Mouse (Mus musculus) liver, embryonic 14.5 days (tissue): Measurements from ENCODE around the gene Tmem120b. TPM values are rescaled to one million over a fixed set of nuclear protein-coding genes. Genes with fewer than 3 reads are reported as not detected.

Source experiments
- ATAC-seq: fragments of 200-750 bp; cut with Nextera tagmentation; 2 replicates; pipeline ENCODE4 v1.8.0; 2017; ENCODE audit warnings: moderate number of reproducible peaks, mild to moderate bottlenecking, moderate library complexity; ENCODE audit not compliant: insufficient read depth
- DNase-seq, 3 experiments: peaks; one replicate each; pipeline ENCODE4 v3.0.0-alpha.2; 2012 to 2013; ENCODE audit warnings: low read depth in 3 of 3, low spot score in 3 of 3
- H3K27ac ChIP-seq: fragments of 300-500 bp; sonication (generic); 2 replicates; pipeline ENCODE4 v1.5.1; 2014; ENCODE audit warnings: moderate library complexity, mild to moderate bottlenecking, control low read depth, inconsistent platforms
- H3K27me3 ChIP-seq: fragments of 300-500 bp; sonication (generic); 2 replicates; pipeline ENCODE4 v1.6.1; 2014; ENCODE audit warnings: mild to moderate bottlenecking, low read length, moderate library complexity; ENCODE audit not compliant: control insufficient read depth, insufficient read depth
- H3K36me3 ChIP-seq: fragments of 300-500 bp; sonication (generic); replicated peaks from 2 replicates; pipeline ENCODE4 v1.6.1; 2014; ENCODE audit warnings: low read depth; ENCODE audit not compliant: control insufficient read depth, insufficient read depth
- H3K4me1 ChIP-seq, 2 experiments: fragments of 200-500 bp in 1 of 2; fragments of 300-500 bp in 1 of 2; sonication (generic) in 1 of 2; replicated peaks; 2 replicates each; pipeline ENCODE4 v1.6.1; 2012 to 2014; ENCODE audit warnings: antibody characterized with exemption in 1 of 2, inconsistent platforms in 1 of 2, low read length in 1 of 2; ENCODE audit not compliant: control insufficient read depth in 2 of 2, insufficient read depth in 2 of 2
- H3K4me2 ChIP-seq: fragments of 300-500 bp; sonication (generic); 2 replicates; pipeline ENCODE4 v1.6.1; 2014; ENCODE audit warnings: low read depth, mild to moderate bottlenecking, control low read depth, moderate library complexity
- H3K4me3 ChIP-seq, 2 experiments: fragments of 200-500 bp in 1 of 2; fragments of 300-500 bp in 1 of 2; sonication (generic) in 1 of 2; 2 replicates each; pipeline ENCODE4 v1.5.1; 2012 to 2014; ENCODE audit warnings: low read depth in 2 of 2, low read length in 2 of 2, mild to moderate bottlenecking in 2 of 2, control low read depth in 1 of 2, inconsistent platforms in 1 of 2, moderate library complexity in 1 of 2; ENCODE audit not compliant: insufficient read depth in 1 of 2
- H3K9ac ChIP-seq: fragments of 300-500 bp; sonication (generic); replicated peaks from 2 replicates; pipeline ENCODE4 v1.6.1; 2014; ENCODE audit warnings: mild to moderate bottlenecking, control low read depth, moderate library complexity
- H3K9me3 ChIP-seq: fragments of 300-500 bp; sonication (generic); 2 replicates; pipeline ENCODE4 v1.6.1; 2016; ENCODE audit warnings: low read length, mixed read lengths; ENCODE audit not compliant: control insufficient read depth
- CTCF ChIP-seq: IDR thresholded peaks from 2 replicates; pipeline ENCODE4 v1.5.1; 2016; ENCODE audit warnings: antibody characterized with exemption, low read depth, control low read depth
- EP300 ChIP-seq: IDR thresholded peaks from 2 replicates; pipeline ENCODE4 v1.6.1; 2016; ENCODE audit warnings: antibody characterized with exemption, low read depth
- WGBS: fragments of 180-500 bp; shearing (Covaris S2); extraction: QIAGEN DNeasy Blood & Tissue Kit; methylation state at CpG from one replicate; pipeline ENCODE4 v1.1.7; 2014; ENCODE audit not compliant: insufficient replicate concordance; 5-methylcytosine and 5-hydroxymethylcytosine counted together
- polyA plus RNA-seq, 2 experiments: library from polyadenylated mRNA; depleted of rRNA in 1 of 2; stranded (reverse) in 1 of 2; unstranded in 1 of 2; fragments of >200 nt; fragmentation: Nextera tagmentation in 1 of 2; extraction: Ambion mirVana in 1 of 2; gene quantifications; 2 replicates each; pipeline versions ENCODE4 v1.2.1 to v1.2.3; 2012 to 2014

Gene Tmem120b
- polyA plus RNA-seq, 2 experiments, result 18.1 to 19.0 TPM

GRCm38 (mm10) chr5:123141555-123142160 is 73.4 kb downstream of the Tmem120b start:
- WGBS, result 1% methylated on average over 35 of the region's 38 CpGs
- Histone ChIP-seq H3K27me3 (no peaks in the 10 kb centered on the region), H3K9ac (peak overlapping the region; percentile 99), H3K4me3 (peak overlapping the region; percentile 63 to 74), H3K9me3 (no peaks in the 10 kb centered on the region), H3K27ac (peak overlapping the region; percentile 98), H3K36me3 (peaks cover 8% of the 10 kb centered on the region), H3K4me1 (peaks cover 20 to 29% of the 10 kb centered on the region in 2 experiments), H3K4me2 (peak overlapping the region; percentile 100)
- DNase-seq, result no peak
- no peak for TF ChIP-seq EP300
- TF ChIP-seq CTCF, result no peak
- no peak for ATAC-seq

GRCm38 (mm10) chr5:123142161-123143157 is 74.2 kb downstream of the Tmem120b start, which contains the start of gene Setd1b:
TSS of gene Setd1b (plus strand) at chr5:123142193.
- ATAC-seq (peak; percentile 44), DNase-seq (no peak)
- H3K27me3 ChIP-seq, result no peaks in the 10 kb centered on the region
- no peaks in the 10 kb centered on the region for H3K9me3 ChIP-seq
- H3K36me3 ChIP-seq, result peaks cover 16% of the 10 kb centered on the region
- WGBS, result under 1% methylated on average over 60 of the region's 103 CpGs
- H3K4me2 ChIP-seq, result peak within 1 kb of the TSS; percentile 100
- peak within 1 kb of the TSS; percentile 99 for H3K9ac ChIP-seq
- peaks cover 16 to 21% of the 10 kb centered on the region in 2 experiments for H3K4me1 ChIP-seq
- TF ChIP-seq EP300, result no peak
- peak; percentile 11; the same call in 1 of the 2 replicates for TF ChIP-seq CTCF
- peak within 1 kb of the TSS; percentile 63 to 74 for H3K4me3 ChIP-seq
- peak within 1 kb of the TSS; percentile 98 for H3K27ac ChIP-seq

GRCm38 (mm10) chr5:123143251-123143970 is 75.2 kb downstream of the Tmem120b start:
- Histone ChIP-seq H3K4me1 (peaks cover 12 to 18% of the 10 kb centered on the region in 2 experiments), H3K4me3 (peak overlapping the region; percentile 63 to 74), H3K36me3 (peaks cover 25% of the 10 kb centered on the region), H3K27ac (peak overlapping the region; percentile 34; the same call in 1 of the 2 replicates), H3K27me3 (no peaks in the 10 kb centered on the region), H3K9ac (peak overlapping the region; percentile 99), H3K4me2 (peak overlapping the region; percentile 100), H3K9me3 (no peaks in the 10 kb centered on the region)
- WGBS, result 3% methylated on average over 22 of the region's 24 CpGs
- TF ChIP-seq EP300, result no peak
- TF ChIP-seq CTCF, result no peak
- DNase-seq, result no peak
- ATAC-seq, result no peak

GRCm38 (mm10) chr5:123143971-123144745 is 75.9 kb downstream of the Tmem120b start:
- Histone ChIP-seq H3K4me3 (peak overlapping the region; percentile 61 to 74), H3K9me3 (no peaks in the 10 kb centered on the region), H3K9ac (peak overlapping the region; percentile 99), H3K27ac (peak overlapping the region; percentile 43), H3K27me3 (no peaks in the 10 kb centered on the region), H3K4me1 (peaks cover 13 to 23% of the 10 kb centered on the region in 2 experiments), H3K36me3 (peaks cover 33% of the 10 kb centered on the region), H3K4me2 (peak overlapping the region; percentile 100)
- DNase-seq (no peak), ATAC-seq (no peak)
- 14% methylated on average over 17 of the region's 17 CpGs for WGBS
- TF ChIP-seq EP300, result no peak
- TF ChIP-seq CTCF, result no peak
